Mouse (Mus musculus) heart, adult 2 months (tissue): ENCODE measurements around the gene Rnf41.

Source experiments
- EP300 ChIP-seq: fragments of 200-500 bp; IDR thresholded peaks from 2 replicates; pipeline ENCODE4 v1.6.1; 2011; ENCODE audit warnings: low read depth, low read length, control low read depth; ENCODE audit not compliant: insufficient read depth
- POLR2A ChIP-seq: fragments of 200-500 bp; IDR thresholded peaks from 2 replicates; pipeline ENCODE4 v1.6.1; 2011; ENCODE audit warnings: mild to moderate bottlenecking, low read depth, low read length, control low read depth; ENCODE audit not compliant: insufficient read depth

DNA sequence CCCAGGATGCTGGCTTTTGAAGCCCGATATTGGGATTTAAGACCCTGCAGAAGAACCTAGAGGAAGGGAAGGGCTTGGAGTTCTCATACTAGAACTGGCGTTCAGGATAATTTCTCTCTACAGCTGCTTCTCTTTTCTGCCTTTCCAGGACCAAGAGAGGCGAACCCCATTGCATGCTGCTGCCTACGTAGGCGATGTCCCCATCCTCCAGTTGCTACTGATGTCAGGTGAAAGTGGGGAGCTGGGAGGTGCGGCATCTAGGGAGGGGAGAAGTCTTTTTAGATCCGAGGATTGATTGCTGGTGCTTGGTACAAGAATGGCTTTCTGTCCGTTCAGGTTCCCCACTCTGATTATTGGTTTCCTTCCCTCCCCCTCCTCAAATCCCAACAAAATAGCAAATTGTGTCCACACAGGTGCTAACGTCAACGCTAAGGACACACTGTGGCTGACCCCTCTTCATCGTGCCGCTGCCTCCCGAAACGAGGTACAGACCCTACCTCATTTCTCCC, 33.5 kb upstream of the Rnf41 start:
- TF ChIP-seq POLR2A = no peak
- TF ChIP-seq EP300 = no peak
